ENCODE assay signal across 1 mouse cellular context in genomic region chr13:93385147-93385546, GRCm38 (mm10).
TF ChIP-seq lines count a peak whose summit lies in the region.

No protein-coding gene starts in this region.

TF ChIP-seq in MEL, 35 proteins besides CTCF, POLR2A, EP300 and RAD21 (continued from another document):
- no peak for TF ChIP-seq MAFK (IDR thresholded peaks at IDR 0.05; ENCODE audit: borderline replicate concordance, low read depth, low read length)
- no peak for TF ChIP-seq MYB (IDR thresholded peaks at IDR 0.05; ENCODE audit: low read depth, low read length)
- 0 out of 2 replicates have a peak, but pooled peaks have one; percentile 33 for TF ChIP-seq MYC (IDR thresholded peaks at IDR 0.05; ENCODE audit: low read depth, low read length)
- TF ChIP-seq JUND (IDR thresholded peaks at IDR 0.05; ENCODE audit: low read depth, low read length): no peak
- TF ChIP-seq SMC3 (IDR thresholded peaks at IDR 0.05; ENCODE audit: low read depth, low read length): no peak
- no peak for TF ChIP-seq ZKSCAN1 (IDR thresholded peaks at IDR 0.05; ENCODE audit: low read depth, low read length)
- no peak for TF ChIP-seq MEF2A (IDR thresholded peaks at IDR 0.05; ENCODE audit: extremely low read depth, insufficient replicate concordance, low read depth, low read length, poor library complexity, severe bottlenecking)
- TF ChIP-seq HCFC1 (IDR thresholded peaks at IDR 0.05; ENCODE audit: low read depth, low read length): no peak
- no peak for TF ChIP-seq ZC3H11A (IDR thresholded peaks at IDR 0.05; ENCODE audit: low read depth, low read length)
- no peak; the same call in 1 of the 2 replicates for TF ChIP-seq SIN3A (IDR thresholded peaks at IDR 0.05; ENCODE audit: low read length)
- no peak; the same call in 1 of the 2 replicates for TF ChIP-seq RCOR1 (IDR thresholded peaks at IDR 0.05; ENCODE audit: low read depth, low read length)
- no peak for TF ChIP-seq TBP (IDR thresholded peaks at IDR 0.05; ENCODE audit: low read depth, low read length)
- no peak for TF ChIP-seq CHD1 (IDR thresholded peaks at IDR 0.05; ENCODE audit: low read depth, low read length)
- no peak for TF ChIP-seq TAL1 (IDR thresholded peaks at IDR 0.05; ENCODE audit: low read length)
- no peak for TF ChIP-seq NRF1 (IDR thresholded peaks at IDR 0.05; ENCODE audit: insufficient read depth, low read depth, low read length, poor library complexity, severe bottlenecking)
- no peak for TF ChIP-seq ELF1 (IDR thresholded peaks at IDR 0.05; ENCODE audit: low read depth, low read length)
- TF ChIP-seq ZNF384 (IDR thresholded peaks at IDR 0.05; ENCODE audit: low read depth, low read length): no peak
